Mouse (Mus musculus) thymus, postnatal 14 days (tissue): ENCODE measurements at regions not wholly inside any gene's neighbourhood (a gene's known extent, or its start where the extent isn't known, plus 50 kb on each side); places are given as distances from the start of the nearest gene placed in this dataset.

Experiments used
- DNase-seq: peaks from one replicate; pipeline ENCODE4 v3.0.0; 2021

DNA sequence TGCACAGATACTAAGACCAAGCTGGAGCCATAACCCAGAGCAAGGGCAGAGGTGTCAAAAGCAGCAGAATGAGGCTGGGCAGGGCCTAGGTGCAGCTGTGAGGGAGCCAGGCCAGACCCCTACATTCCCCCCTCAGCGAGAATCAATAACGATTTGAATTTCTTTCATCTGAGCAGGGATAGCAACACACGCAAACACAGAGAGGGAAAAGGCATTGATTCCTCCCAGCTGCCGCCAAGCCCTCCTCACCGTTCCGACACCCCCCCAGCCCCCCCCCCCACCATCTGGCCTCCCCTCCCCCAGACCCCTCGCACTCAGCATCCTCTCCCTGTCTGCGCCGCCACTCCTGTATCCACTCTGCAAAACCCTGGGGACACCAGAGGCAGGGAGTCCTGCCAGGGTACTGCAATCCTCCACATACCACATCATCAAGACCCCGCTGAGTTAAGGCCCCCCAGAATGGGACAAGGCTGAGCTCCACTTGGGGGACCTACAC lies 166.9 kb downstream of the 3100002H09Rik start:
- DNase-seq: no peak

DNA sequence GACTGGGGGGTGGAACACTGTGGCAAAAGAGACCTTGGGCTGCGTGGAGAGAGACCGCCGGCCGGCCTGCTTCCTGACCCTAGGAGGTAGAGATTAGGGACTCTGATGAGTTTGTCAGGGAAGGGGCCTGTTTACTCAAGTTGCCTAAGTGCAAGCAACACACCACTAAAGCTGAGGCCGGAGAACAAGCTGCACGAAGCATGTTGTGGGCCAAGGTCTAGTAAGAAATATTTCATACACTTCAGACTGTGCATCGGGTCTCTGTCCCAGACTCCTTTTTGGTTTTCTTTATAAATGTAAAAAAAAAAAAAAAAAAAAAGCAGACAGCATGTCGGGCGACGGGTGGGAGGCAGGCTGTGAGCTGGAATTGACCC lies 167.5 kb downstream of the 3100002H09Rik start:
- DNase-seq: no peak

DNA sequence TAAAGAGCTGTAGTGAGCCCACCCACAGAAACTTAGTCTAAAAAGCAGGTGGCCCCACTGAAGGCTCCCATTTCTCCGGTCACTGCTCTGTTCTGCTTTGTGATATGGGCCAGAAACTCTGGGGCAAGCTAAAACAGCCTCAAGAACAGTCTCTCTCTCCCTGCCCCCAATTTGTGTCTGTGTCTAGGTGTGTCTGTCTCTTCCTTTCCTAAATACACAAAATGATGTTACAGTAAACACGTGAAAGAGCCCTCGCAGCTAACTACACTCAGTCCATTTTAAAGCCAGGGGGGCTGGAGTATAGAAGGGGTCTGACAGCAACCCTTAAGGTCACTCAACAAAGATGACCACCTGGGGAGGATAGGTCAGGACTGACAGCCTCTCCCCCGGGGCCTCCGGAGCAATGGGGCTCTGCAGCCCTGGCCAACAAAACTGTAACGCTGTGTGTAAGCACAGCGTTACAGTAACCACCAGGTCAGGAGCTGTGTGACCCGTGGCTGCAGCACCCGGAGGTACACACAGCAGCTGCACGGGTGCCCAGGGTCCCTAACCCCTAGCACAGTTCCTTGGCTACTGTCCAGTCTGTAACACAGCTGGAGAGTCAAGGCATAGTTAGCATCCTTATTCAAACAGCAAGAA lies 168.0 kb downstream of the 3100002H09Rik start:
- no peak for DNase-seq

DNA sequence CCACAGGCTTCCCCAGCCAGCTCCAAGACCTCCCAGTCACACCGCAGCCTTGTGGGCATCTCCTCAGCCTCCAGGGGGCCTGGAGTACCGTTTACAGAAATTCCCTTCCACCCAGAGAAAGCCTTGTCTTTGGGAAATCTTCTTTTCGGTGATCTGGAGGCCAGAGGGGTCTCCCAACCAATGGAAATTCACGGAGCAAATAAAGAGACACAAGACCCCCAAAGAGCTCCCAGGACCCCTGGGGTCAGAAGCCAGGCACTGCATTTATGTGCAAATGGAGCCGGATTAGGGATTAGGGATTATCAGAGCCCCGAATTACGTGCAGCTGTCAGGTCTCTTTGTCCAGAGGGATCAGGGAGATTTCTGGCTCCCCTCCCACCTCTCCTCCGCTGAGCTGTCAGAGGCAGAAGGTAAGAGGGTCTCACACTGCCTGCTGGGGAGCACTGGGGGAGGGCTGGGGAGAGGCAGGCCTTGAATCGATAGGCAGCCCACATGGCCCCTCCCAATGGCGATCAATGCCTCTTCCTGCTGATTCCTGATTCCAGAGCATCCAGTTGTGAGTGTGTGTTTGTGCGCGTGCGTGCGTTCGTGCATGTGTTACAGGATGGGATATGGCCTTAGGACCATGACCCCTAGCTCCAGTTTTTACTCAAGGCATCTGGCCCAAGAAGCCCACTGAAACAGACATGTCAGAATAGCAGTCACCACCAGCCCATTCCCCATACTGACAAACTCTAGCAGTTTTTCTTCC lies 168.7 kb downstream of the 3100002H09Rik start:
- no peak for DNase-seq

DNA sequence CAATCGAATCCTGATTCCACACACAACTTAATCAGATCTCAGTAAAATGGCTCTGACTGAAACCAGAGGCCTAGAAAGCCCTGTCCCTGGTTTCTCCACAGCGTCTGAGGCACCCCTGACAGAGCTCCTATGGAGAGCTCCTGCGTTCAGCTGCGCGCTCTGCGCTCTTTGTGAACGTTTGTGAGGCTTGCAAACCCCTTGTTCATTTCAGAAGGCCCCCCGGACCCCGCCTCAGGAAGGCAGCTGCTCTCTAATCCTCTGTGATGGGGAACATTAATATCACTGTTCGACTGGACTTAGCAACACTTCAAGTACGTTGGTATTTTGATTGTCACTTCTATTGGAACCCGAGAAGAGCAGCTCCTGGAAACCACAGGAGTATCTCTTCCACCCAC lies 175.6 kb downstream of the 3100002H09Rik start:
- no peak for DNase-seq

DNA sequence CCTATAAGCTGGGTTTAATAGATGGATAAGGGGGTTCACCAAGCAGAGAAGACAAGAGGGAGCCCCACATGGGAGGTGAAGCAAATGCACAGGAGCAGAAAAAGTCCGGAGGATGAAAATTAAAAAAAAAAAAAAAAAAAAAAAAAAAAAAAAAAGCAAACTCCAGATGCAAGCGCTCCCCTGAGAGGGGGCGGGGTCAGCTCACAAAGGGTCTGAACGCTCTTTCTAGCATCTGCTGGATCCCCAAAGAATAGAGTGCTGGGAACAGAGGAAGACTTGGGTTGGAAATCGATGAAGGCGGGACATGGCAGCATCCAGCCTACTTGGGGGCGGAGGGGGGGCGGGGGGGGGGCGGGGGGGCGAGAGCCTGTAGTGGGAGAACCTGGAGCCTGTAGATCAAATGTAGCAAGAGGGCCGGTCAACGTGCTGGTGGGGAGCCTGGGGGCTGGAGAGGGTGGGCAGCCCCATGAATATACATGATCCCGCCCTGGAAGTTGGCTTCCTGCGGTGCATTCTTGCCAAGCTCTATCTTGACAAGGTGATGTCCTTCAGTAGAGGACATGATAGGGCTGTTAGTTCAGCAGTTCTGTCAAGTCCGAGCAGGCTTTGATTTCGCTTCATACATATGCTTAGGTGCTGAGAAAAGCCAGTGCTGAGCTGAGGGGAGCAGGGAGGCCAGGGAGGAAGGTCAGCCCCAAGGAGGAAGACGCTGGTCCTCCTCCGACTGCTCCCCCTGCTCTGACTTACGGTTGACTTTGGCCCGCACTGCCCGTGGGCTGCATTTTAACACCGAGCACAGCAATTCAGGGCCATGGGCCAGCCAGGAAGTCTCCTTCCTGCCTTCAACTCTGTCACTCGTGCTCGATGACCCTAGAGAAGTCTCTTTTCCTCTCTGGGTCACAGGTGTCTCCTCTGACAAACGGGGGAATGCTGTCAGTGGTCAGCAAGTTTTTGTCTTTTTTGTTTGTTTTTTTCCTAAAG lies 176.3 kb downstream of the 3100002H09Rik start:
- DNase-seq: no peak

DNA sequence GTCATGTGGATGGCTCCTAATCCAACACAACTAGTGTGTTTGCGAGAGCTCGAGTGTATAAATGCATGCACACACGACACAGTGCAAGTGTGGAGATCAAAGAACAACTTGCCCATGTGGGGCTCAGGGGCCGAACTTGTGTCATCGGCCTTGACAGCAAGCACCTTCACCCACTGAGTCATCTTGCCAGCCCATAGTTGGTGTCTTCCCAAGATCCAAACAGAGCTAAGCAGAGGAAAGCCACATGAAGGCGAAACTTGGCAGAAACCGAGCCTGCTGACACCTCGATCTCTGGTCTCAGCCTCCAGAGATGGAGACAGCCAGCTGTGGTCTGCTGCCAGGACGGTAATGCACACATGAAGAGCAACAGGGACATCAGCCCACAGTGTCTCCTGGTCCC lies 177.1 kb downstream of the 3100002H09Rik start:
- no peak for DNase-seq

DNA sequence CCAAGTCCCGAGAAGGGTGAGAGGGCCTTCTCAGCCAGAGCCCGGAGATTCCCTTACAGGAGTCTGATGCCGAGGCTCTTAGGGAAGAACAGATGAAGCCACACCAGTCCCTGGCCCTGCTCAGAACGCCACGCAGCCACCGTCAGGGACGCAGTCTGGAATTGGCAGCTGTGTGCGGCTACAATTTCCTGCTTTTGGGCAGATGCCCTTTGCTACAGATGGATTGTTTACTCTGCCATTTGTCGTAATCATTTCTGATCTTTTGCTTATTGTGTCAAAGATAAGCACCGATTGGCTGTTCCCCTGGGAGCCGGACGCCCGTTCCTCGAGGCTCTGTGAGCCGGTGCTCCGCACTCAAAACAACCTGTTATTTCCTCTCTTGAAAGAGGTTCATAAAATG lies 179.4 kb downstream of the 3100002H09Rik start:
- DNase-seq: no peak

DNA sequence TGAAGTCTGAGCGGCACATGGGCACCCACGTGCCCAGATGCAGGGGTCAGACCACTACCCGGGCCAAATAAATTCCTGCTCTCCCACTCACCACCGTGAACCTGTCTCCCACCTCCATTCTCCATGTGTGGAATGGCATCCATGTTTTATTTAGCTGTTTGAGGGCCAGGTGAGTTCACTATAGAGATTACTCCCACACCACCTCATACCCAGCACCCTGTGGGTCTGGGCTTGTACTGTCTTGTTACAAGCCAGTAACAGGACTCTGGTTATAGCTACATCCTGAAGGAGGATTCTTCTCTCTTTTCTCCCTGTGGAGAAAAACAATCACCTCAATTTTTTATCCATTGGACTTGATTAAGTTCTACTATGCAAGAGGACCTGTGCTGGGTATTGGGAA lies 181.8 kb downstream of the 3100002H09Rik start:
- DNase-seq: no peak

DNA sequence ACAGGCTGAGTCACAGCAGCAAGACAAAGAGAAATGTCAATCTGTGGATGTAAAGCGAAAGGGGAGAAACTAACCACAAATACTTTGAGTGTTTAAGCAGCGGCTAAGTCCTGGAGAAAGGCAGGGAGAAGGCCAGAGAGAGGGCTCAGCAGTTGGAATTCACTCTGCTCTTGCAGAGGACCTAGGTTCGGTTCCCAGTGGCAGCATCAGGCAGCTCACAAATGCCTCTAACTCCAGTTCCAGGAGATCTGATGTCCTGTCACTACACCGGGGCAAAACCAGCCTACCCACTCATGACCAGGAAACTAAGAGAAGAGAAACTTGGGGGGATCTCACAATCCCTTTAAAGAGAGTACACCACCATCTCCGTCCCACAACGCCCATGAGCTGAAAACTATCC lies 188.2 kb downstream of the 3100002H09Rik start:
- DNase-seq: no peak

DNA sequence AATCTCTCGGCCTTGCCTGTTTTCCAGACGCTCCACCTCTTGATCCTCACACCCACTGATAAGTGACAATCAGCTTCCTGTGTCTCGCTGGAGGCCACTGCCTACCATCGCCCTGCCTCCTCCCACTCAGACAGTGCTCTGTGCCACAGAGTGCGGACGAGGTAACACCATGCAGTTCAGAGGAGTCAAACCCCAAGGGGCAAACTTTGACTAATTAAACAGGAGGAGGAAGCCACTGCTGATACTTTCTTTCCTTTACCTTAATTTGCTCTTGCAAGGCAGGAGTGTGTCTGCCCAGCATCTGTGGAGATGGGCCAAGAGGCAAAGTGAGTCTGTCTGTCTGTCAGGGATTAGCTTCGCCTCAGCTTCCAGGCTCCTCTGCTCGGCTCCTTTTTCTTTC lies 192.2 kb downstream of the 3100002H09Rik start:
- no peak for DNase-seq

DNA sequence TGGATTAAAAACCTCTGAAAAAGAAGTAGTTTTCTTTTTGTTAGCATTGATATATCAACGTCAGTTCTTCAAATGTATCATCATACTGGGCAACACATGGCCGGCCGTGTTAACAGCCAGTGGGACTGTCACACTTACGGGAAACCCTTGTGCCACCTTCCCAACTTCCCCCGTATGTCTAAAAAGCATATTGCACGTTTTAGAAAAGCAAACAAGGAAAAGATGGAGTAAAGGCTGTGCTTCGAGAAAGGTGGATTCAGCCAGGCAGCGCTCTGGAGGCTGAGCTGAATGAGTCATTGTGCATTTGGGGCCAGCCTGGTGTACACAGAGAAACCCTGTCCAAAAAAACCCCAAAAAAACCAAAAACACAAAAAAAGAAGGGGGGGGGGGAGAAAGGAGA lies 193.4 kb downstream of the 3100002H09Rik start:
- DNase-seq: no peak

DNA sequence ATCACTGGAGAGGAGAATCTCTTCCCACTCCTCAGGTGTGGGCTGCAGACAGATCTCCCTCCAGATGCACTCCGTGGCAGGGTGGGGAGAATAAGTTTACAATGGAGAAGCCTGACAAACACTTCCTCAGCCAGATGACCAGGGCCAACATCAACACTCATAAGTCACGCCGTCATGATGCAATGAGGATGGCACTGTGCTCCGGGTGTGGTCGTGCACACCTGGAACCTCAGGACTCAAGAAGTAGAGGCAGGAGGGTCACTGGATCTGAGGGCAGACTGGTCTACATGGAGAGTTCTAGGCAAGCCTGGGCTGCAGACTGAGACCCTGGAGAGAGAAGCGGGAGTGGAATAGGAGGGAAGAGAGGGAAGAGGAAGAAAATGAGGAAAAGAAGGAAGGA lies 194.3 kb downstream of the 3100002H09Rik start:
- no peak for DNase-seq

DNA sequence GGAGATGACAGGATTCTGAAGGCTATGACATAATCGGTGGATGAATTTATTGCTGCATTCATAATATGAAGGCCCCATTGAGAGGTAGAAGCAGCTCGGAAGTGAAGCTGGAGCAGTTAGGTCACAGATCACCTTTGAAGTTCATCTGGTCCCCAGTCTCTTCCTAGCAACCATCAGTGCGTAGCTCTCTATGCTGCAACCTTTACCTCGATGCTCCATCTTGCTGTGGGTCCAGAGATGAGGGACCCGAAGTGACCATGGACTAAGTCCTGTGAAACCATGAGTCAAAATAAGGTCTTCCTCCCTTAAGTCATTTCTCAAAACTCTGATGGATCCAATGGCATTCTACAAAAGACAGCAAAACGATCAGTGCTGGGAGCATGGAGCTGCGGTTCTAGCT lies 196.2 kb downstream of the 3100002H09Rik start:
- DNase-seq: no peak

DNA sequence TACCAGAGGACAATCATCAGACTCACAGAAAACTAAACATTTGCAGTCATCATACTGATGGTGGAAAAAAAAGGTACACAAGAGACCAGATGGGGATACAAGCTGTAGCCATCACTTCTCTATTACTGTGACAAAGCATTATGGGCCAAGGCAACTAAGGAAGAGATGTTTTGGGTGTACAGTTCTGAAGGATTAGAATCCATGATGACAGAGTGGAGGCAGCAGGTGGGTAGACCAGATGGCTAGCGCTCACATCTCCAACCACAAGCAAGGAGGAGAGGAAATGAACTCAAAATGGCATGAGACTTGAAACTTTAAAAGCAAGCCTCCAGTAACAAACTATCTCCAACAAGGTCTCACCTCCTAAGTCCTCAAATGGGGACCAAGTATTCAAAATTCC lies 201.3 kb downstream of the 3100002H09Rik start:
- no peak for DNase-seq

DNA sequence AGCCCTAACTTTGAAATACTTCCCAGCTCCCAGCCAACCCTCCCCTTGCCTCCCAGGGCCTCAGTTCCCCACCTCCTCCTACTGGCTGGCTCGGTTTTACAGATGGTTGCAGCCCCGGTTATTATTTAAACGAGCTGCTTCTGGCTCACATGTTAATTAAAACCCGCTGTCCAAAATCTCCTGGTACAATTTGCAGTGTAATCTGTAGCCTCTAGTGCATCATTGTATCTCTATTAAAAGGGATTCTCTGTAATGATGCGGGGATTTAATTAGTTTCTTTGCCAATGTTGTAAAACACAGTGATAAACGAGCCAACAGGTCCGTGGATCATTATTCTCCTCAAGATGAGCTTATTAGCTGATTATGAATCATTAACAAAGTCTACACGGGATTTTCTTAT lies 208.5 kb downstream of the 3100002H09Rik start:
- no peak for DNase-seq

DNA sequence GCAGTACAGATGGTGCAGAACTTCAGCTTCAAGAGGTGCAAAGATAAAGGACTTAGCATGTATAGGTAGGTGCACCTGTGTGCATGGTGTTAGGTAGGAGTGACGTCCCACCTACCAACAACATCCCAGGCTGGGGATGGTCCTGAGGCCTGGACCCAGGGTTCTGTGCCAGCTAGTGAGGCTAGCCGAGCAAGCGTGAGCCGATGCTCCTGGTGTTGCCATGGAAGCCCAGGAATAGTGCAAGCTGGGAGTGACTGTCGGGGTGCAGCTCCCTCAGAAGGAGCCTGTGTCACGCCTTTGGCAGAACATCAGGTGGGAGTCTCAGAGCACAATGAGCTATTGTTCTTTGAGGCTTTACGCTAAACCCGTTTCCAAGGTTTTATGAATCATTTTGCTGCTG lies 209.9 kb downstream of the 3100002H09Rik start:
- no peak for DNase-seq

DNA sequence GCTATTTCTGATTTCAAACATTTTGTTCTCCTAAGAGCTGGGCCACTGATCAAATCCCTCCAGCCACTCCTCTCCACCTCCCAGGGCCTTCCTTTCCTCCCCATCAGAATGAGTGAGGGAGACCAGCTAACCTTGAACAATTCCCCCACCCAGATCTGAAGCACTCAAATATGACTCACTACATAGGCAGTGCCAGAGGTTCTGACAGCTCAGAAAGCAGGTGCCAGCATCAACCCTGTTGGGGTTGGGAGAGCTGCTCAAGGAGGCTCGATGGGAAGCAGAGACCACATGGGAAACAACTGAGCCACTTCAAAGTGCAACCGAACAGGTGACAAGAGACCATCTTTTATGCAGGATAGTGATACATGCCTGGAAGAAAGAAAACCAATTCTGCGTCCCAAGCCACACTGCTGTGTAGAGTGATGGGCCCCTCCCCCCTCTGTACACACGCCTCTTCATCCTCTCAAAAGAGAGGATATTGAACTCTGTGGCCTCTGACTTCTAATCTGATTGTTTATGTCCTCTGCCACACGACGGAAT lies 210.4 kb downstream of the 3100002H09Rik start:
- DNase-seq: no peak

DNA sequence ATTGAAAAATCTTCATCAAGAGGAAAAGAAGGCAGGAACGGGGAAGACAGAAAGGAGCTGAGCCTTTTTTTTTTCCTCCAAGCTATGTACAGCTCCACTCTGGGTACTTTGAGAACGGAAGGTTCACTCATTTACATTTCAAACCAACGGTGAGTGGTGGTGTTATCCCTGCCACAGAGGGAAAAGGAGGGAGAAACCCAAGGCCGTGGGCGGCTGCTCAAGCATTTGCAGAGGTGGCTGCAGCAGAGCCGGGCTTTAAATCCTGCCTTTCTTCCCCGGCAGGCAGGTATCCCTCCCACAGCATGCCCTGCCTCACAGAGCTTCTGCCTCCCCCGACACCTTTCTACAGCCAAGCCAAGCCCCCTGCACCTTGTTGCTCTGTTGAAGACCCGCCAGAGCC lies 212.2 kb downstream of the 3100002H09Rik start:
- DNase-seq: no peak

DNA sequence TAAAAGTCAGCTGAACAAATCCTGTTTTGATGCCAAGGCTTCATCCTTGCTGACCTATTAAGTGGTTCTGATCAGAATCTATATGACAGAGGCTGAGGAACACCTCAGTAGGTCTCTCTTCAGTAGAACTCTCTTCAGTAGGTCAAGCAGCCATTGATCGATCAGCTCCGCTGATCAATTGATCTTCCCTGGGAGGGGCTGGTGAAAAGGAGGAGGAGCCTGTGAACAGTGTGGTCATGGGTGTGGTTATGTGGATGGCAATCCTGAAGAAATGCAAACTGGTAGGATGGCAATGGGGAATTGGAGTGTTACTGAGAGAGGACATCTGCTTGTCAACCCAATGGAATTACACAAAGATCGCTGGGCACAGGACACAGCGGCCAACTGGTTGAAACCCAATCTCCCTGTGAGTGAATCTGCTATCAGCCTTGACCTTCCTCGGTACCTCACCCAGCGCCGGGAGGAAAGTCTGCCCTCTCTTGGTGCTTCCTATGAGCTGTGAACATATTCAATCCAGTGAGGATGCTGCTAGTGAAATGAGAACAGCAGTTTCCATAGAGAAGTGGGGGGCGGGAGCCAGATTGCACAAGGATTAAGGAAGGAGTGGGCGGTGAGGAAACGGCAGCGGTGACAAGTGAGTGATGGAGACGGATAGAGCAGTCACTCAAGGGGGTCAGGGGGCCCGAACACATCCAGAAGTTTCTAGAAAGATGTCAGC lies 213.9 kb downstream of the 3100002H09Rik start:
- no peak for DNase-seq

DNA sequence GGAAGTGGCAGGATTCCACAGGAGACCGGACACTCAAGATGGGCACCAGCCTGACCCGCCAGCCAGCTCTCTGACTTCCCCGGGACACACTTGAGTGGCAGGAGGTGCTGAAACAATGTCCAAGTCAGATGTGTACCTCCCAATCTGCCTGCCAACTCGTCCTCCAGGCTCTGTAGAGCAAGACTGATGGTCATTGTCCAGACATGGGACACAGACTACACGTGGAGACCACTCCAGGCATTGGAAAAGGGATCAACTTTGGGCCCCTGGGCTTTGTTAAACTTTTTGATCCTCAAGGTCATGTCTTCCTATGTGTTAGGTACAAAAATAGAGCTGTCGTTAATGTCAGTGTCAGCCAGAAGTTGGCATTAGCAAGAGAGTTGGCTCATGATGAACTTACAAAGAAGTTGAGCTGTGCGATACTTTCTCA lies 214.6 kb downstream of the 3100002H09Rik start:
- no peak for DNase-seq
